Mouse (Mus musculus): ENCODE results near the gene Nup160. TPM values are rescaled to one million over a fixed set of nuclear protein-coding genes. Genes with fewer than 3 reads are reported as not detected.

Nup160 gene
- total and polyA plus RNA-seq, 2 experiments from 2014 or later: 8.3 to 13.4 TPM

GRCm38 (mm10) chr2:90754188-90754587, 77.2 kb downstream of the Nup160 start:
- Histone ChIP-seq H3K4me3 (ENCODE audit: low read depth, low read length) (no peak overlapping the region), H3K9me3 (replicated peaks; ENCODE audit: control insufficient read depth, low read length) (no peaks in the 10 kb centered on the region), H3K27ac (ENCODE audit: low read depth) (no peak overlapping the region), H3K36me3 (replicated peaks; ENCODE audit: control insufficient read depth, insufficient read depth, low read length) (peaks cover 77% of the 10 kb centered on the region), H3K4me1 (ENCODE audit: control insufficient read depth, insufficient read depth) (0 out of 2 replicates have a peak, but pooled peaks cover 5% of the 10 kb centered on the region), H3K4me2 (ENCODE audit: low read depth, low read length) (no peak overlapping the region), H3K9ac (replicated peaks; ENCODE audit: low read depth, low read length) (no peak overlapping the region), H3K27me3 (ENCODE audit: control insufficient read depth, insufficient read depth, low read length) (no peaks in the 10 kb centered on the region)
- TF ChIP-seq EP300 (IDR thresholded peaks at IDR 0.05; ENCODE audit: low read depth): no peak
- TF ChIP-seq CTCF (IDR thresholded peaks at IDR 0.05; ENCODE audit: low read depth): no peak
- 96% methylated on average over 3 of the region's 3 CpGs for WGBS
- DNase-seq (ENCODE audit: low spot score): no peak
- no peak for ATAC-seq (ENCODE audit: insufficient read depth, low read depth)

DNA sequence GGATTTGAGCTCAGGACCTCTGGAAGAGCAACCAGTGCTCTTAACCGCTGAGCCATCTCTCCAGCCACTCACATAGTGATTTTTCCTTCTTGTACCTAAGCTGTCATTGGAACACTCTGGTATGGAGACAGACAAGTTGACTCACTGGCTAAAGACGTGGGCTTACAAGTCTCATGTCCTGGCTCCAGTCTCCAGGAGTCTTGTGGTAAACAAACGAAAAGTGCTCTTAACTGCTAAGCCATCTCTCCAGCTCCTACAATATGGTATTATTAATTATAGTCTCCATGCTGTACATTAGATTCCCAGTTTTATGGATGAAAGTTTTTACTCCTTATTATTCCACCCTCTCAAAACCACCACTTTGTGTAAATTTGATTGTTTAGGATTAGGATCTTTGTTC, 88.1 kb downstream of the Nup160 start:
- Histone ChIP-seq H3K4me1 (ENCODE audit: control insufficient read depth, insufficient read depth) (no peaks in the 10 kb centered on the region), H3K27me3 (ENCODE audit: control insufficient read depth, insufficient read depth, low read length) (no peaks in the 10 kb centered on the region), H3K36me3 (replicated peaks; ENCODE audit: control insufficient read depth, insufficient read depth, low read length) (peaks cover 95% of the 10 kb centered on the region), H3K4me2 (ENCODE audit: low read depth, low read length) (no peak overlapping the region), H3K4me3 (ENCODE audit: low read depth, low read length) (no peak overlapping the region), H3K9me3 (replicated peaks; ENCODE audit: control insufficient read depth, low read length) (no peaks in the 10 kb centered on the region), H3K9ac (replicated peaks; ENCODE audit: low read depth, low read length) (no peak overlapping the region), H3K27ac (ENCODE audit: low read depth) (no peak overlapping the region)
- ATAC-seq (ENCODE audit: insufficient read depth, low read depth): no peak
- DNase-seq (ENCODE audit: low spot score): no peak
- TF ChIP-seq CTCF (IDR thresholded peaks at IDR 0.05; ENCODE audit: low read depth) (no peak), EP300 (IDR thresholded peaks at IDR 0.05; ENCODE audit: low read depth) (no peak)
- 87% methylated on average over 3 of the region's 3 CpGs for WGBS

DNA sequence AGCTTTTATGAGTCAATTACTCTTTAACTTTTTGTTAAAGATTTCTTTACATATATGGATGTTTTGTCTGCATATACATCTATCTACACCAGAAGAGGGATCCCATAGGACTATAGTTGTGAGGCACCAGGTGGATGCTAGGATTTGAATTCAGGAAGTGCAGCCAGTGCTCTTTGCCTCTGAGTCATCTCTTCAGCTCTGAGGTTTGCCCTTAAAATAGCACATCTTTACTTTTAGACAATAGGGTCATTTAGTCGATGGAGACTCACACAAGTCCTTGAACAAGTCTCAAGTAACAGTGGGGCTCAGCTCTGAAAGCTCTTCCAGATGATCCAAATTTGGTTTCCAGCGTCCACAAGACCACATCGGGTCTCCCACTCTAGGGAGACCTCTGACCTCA, 104.3 kb downstream of the Nup160 start:
- TF ChIP-seq CTCF (IDR thresholded peaks at IDR 0.05; ENCODE audit: low read depth): no peak
- 36% methylated on average over 3 of the region's 3 CpGs for WGBS
- H3K4me1 ChIP-seq (ENCODE audit: control insufficient read depth, insufficient read depth): no peaks in the 10 kb centered on the region
- H3K9ac ChIP-seq (replicated peaks; ENCODE audit: low read depth, low read length): no peak overlapping the region
- no peak overlapping the region for H3K27ac ChIP-seq (ENCODE audit: low read depth)
- no peak for ATAC-seq (ENCODE audit: insufficient read depth, low read depth)
- no peaks in the 10 kb centered on the region for H3K27me3 ChIP-seq (ENCODE audit: control insufficient read depth, insufficient read depth, low read length)
- H3K4me3 ChIP-seq (ENCODE audit: low read depth, low read length): no peak overlapping the region
- H3K36me3 ChIP-seq (replicated peaks; ENCODE audit: control insufficient read depth, insufficient read depth, low read length): peaks cover 41% of the 10 kb centered on the region
- H3K4me2 ChIP-seq (ENCODE audit: low read depth, low read length): no peak overlapping the region
- no peak for DNase-seq (ENCODE audit: low spot score)
- H3K9me3 ChIP-seq (replicated peaks; ENCODE audit: control insufficient read depth, low read length): no peaks in the 10 kb centered on the region

DNA sequence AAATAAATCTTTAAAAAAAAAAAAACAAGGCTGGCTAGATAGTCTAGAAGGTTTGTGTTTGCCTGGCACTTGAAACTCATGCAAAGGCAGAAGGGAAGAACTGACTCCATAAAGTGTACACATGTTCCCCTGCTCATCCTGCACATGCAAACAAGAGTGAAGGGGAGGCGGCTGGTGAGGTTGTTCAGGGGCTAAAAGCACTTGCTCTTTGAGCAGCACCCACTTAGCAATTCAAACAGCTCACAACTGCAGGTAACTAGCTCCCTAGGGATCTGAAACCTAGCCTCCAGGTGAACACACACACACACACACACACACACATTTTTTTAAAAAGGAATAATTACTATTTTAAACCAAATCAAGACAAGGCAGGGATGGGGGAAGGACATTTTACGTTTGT, 104.9 kb downstream of the Nup160 start:
- no peak overlapping the region for H3K9ac ChIP-seq (replicated peaks; ENCODE audit: low read depth, low read length)

GRCm38 (mm10) chr2:90782458-90782857, 105.4 kb downstream of the Nup160 start, which contains the start of gene Agbl2:
Agbl2 (plus strand) TSS chr2:90782727.
- H3K4me2 ChIP-seq (ENCODE audit: low read depth, low read length): peak within 1 kb of the TSS; percentile 82
- peak within 1 kb of the TSS; percentile 54 for H3K4me3 ChIP-seq (ENCODE audit: low read depth, low read length)
- no peaks in the 10 kb centered on the region for H3K4me1 ChIP-seq (ENCODE audit: control insufficient read depth, insufficient read depth)
- peaks cover 36% of the 10 kb centered on the region for H3K36me3 ChIP-seq (replicated peaks; ENCODE audit: control insufficient read depth, insufficient read depth, low read length)
- TF ChIP-seq EP300 (IDR thresholded peaks at IDR 0.05; ENCODE audit: low read depth): no peak
- no peak for TF ChIP-seq CTCF (IDR thresholded peaks at IDR 0.05; ENCODE audit: low read depth)
- WGBS: 7% methylated on average over 11 of the region's 11 CpGs
- no peaks in the 10 kb centered on the region for H3K27me3 ChIP-seq (ENCODE audit: control insufficient read depth, insufficient read depth, low read length)
- DNase-seq (ENCODE audit: low spot score) (peak; percentile 17), ATAC-seq (ENCODE audit: insufficient read depth, low read depth) (peak; percentile 52)
- H3K9ac ChIP-seq (replicated peaks; ENCODE audit: low read depth, low read length): peak within 1 kb of the TSS; percentile 37
- H3K27ac ChIP-seq (ENCODE audit: low read depth): no peak within 1 kb of the TSS
- H3K9me3 ChIP-seq (replicated peaks; ENCODE audit: control insufficient read depth, low read length): no peaks in the 10 kb centered on the region

More for the DNA sequence above, 104.9 kb downstream of the Nup160 start:
- DNase-seq (ENCODE audit: low spot score): no peak
- Histone ChIP-seq H3K27me3 (ENCODE audit: control insufficient read depth, insufficient read depth, low read length) (no peaks in the 10 kb centered on the region), H3K27ac (ENCODE audit: low read depth) (no peak overlapping the region), H3K36me3 (replicated peaks; ENCODE audit: control insufficient read depth, insufficient read depth, low read length) (peaks cover 39% of the 10 kb centered on the region), H3K4me1 (ENCODE audit: control insufficient read depth, insufficient read depth) (no peaks in the 10 kb centered on the region), H3K4me3 (ENCODE audit: low read depth, low read length) (no peak overlapping the region), H3K9me3 (replicated peaks; ENCODE audit: control insufficient read depth, low read length) (no peaks in the 10 kb centered on the region), H3K4me2 (ENCODE audit: low read depth, low read length) (no peak overlapping the region; the same call in 1 of the 2 replicates)
- ATAC-seq (ENCODE audit: insufficient read depth, low read depth): no peak
- no peak for TF ChIP-seq CTCF (IDR thresholded peaks at IDR 0.05; ENCODE audit: low read depth)
- no peak for TF ChIP-seq EP300 (IDR thresholded peaks at IDR 0.05; ENCODE audit: low read depth)
- 67% methylated on average over 2 of the region's 2 CpGs for WGBS

GRCm38 (mm10) chr2:90782901-90783486, 106.0 kb downstream of the Nup160 start:
- WGBS: 2% methylated on average over 23 of the region's 29 CpGs
- peaks cover 30% of the 10 kb centered on the region for H3K36me3 ChIP-seq (replicated peaks; ENCODE audit: control insufficient read depth, insufficient read depth, low read length)
- no peaks in the 10 kb centered on the region for H3K27me3 ChIP-seq (ENCODE audit: control insufficient read depth, insufficient read depth, low read length)
- H3K27ac ChIP-seq (ENCODE audit: low read depth): no peak overlapping the region
- H3K4me2 ChIP-seq (ENCODE audit: low read depth, low read length): peak overlapping the region; percentile 82
- no peaks in the 10 kb centered on the region for H3K9me3 ChIP-seq (replicated peaks; ENCODE audit: control insufficient read depth, low read length)
- peak overlapping the region; percentile 37 for H3K9ac ChIP-seq (replicated peaks; ENCODE audit: low read depth, low read length)
- TF ChIP-seq CTCF (IDR thresholded peaks at IDR 0.05; ENCODE audit: low read depth) (no peak), EP300 (IDR thresholded peaks at IDR 0.05; ENCODE audit: low read depth) (no peak)
- ATAC-seq (ENCODE audit: insufficient read depth, low read depth) (peak; percentile 45), DNase-seq (ENCODE audit: low spot score) (no peak)
- no peaks in the 10 kb centered on the region for H3K4me1 ChIP-seq (ENCODE audit: control insufficient read depth, insufficient read depth)
- peak overlapping the region; percentile 54 for H3K4me3 ChIP-seq (ENCODE audit: low read depth, low read length)

Other genes with a start within 250 kb of the Nup160 start
- 5.6 and 6.8 TPM in 2 replicates for gene Ptprj, start 96.6 kb upstream of the Nup160 start, total RNA-seq (2014; rRNA removed; ENCODE audit: low replicate concordance)
- gene Ptprj, start 96.6 kb upstream of the Nup160 start, polyA plus RNA-seq (2015; fragmentation: Nextera tagmentation; extraction: Ambion mirVana): 0.56 and 0.58 TPM in 2 replicates
- 20.9 and 39.0 TPM in 2 replicates for gene Fnbp4, start 68.2 kb downstream of the Nup160 start, total RNA-seq (2014; rRNA removed; ENCODE audit: low replicate concordance)
- 19.3 and 23.8 TPM in 2 replicates for gene Fnbp4, start 68.2 kb downstream of the Nup160 start, polyA plus RNA-seq (2015; fragmentation: Nextera tagmentation; extraction: Ambion mirVana)
- gene Agbl2, start 105.5 kb downstream of the Nup160 start, total RNA-seq (2014; rRNA removed; ENCODE audit: low replicate concordance): 1.4 and 4.8 TPM in 2 replicates
- 0.70 and 0.98 TPM in 2 replicates for gene Agbl2, start 105.5 kb downstream of the Nup160 start, polyA plus RNA-seq (2015; fragmentation: Nextera tagmentation; extraction: Ambion mirVana)
- 181 and 206 TPM in 2 replicates for gene Mtch2, start 169.9 kb downstream of the Nup160 start, total RNA-seq (2014; rRNA removed; ENCODE audit: low replicate concordance)
- gene Mtch2, start 169.9 kb downstream of the Nup160 start, polyA plus RNA-seq (2015; fragmentation: Nextera tagmentation; extraction: Ambion mirVana): 246 and 266 TPM in 2 replicates
- gene C1qtnf4, start 208.6 kb downstream of the Nup160 start, total RNA-seq (2014; rRNA removed; ENCODE audit: low replicate concordance): 15.5 and 18.7 TPM in 2 replicates
- 23.7 and 28.1 TPM in 2 replicates for gene C1qtnf4, start 208.6 kb downstream of the Nup160 start, polyA plus RNA-seq (2015; fragmentation: Nextera tagmentation; extraction: Ambion mirVana)
- gene Kbtbd4, start 227.5 kb downstream of the Nup160 start, total RNA-seq (2014; rRNA removed; ENCODE audit: low replicate concordance): 19.5 and 28.3 TPM in 2 replicates
- 16.4 and 17.8 TPM in 2 replicates for gene Kbtbd4, start 227.5 kb downstream of the Nup160 start, polyA plus RNA-seq (2015; fragmentation: Nextera tagmentation; extraction: Ambion mirVana)
- gene Ndufs3, start 227.6 kb downstream of the Nup160 start, total RNA-seq (2014; rRNA removed; ENCODE audit: low replicate concordance): 556 and 596 TPM in 2 replicates
- 620 and 652 TPM in 2 replicates for gene Ndufs3, start 227.6 kb downstream of the Nup160 start, polyA plus RNA-seq (2015; fragmentation: Nextera tagmentation; extraction: Ambion mirVana)